Mouse (Mus musculus) retina, embryonic 14.5 days (tissue): ENCODE data around the gene Ankrd24.
"Not testable (repeated sequence)": the region's sequence is repeated elsewhere in the genome, so short reads cannot be mapped to it uniquely, and the experiment has no call there.

Experiments
- DNase-seq: peaks from one replicate; pipeline ENCODE4 v3.0.0-alpha.2; 2015; ENCODE audit warnings: low spot score

The Ankrd24 gene

DNA sequence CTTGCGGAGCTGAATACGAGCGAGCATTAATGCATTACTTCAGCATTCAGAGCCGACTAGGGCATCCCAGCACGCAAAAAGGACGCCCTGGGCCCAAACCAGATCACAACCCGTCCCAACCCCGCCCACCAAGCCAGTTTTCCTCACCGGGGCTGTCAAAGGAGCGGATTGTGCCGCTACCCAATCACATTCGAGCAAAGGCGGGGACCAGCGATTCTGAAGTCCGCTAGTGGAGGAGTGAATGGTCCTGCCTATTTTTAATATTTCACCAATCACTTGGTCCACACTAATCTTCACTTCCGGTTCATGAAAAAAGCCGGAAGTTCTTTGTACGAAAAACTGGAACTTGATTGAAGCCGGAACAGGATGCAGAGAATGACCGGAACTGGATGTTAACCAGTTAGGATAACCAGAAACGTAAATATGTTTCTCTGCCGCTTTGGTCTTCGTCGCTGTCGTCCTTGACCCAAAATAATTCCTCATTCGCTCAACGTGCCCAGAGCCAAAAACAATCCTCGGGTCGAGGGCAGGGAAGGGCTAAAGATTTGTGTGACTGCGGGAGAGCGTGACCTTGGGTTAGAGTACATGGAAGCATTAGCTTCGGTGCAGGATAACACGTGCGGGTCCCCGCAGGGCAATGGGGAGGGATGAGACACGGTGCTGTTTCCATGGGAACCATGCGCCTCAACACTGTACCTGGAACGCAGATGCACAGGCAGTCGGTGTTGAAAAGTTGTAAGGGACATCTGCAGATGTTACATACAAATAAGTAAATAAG lies 22.2 kb upstream of the Ankrd24 start, which contains the start of gene BC025920:
TSS of gene BC025920 (plus strand) at position 297 of the 778 bp plus-strand sequence.
- DNase-seq, result peak; percentile 97

DNA sequence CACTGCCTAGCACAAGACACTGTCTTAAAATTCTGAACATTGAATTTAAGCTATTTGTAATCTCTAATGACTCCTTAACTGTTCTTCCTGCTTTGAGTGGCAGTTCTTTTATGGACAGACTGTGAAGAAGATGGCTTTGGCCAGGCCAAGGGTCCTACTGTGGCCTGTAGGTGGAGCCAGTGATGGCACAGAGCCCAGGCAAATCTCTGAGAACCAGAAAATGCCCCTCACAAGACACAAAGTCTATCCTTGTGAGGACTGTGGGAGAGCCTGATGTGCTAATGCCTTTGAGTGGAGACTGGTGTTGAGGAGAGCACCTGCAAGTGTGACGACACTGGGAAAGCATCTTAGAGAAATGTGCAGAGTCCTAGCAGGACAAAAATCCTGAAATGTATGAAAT lies 20.0 kb upstream of the Ankrd24 start:
- no peak for DNase-seq

- DNase-seq, result no peak
Observed at GRCm38 (mm10) chr10:81612779-81613178, 15.6 kb upstream of the Ankrd24 start.

- DNase-seq, result no peak
Observed at GRCm38 (mm10) chr10:81615486-81615885, 12.9 kb upstream of the Ankrd24 start.

DNA sequence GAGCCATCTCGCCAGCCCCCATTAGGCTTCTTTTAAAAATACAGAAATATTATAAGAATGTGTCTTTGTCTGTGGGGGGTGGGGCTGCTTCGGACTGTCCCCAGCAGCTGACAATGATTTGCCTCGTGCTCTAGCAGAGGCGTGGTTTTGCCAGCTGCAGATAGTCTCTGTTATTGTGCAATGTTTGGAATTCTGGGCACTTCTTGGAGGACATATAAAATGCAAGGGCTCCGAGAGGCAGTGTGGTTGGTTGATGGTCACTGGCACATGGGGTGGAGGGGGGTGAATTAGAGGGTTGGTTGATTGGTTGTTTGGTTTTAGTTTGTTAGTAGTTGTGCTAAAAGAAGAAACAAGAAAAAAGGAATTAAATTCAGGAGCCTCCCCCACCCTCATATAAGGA lies 8.4 kb upstream of the Ankrd24 start:
- no peak for DNase-seq

DNA sequence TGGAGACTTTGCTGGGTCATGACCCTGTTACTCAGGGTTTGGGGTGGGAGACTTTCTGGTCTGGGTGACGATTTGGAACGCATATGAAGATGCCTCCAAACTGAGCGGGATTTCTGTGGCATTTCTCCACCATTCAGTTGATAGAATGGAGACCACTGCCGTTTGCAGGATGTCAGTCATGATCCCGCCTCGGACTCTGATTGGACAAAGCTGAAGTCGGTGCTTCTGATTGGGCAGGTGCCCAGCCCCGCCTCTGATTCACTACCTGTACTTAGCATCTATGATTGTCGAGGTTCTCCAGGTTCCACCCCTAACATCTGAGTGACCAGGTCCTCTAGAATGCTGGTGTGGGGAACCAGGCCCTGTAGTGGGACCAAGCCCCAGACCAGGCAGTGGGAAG lies 7.6 kb upstream of the Ankrd24 start:
- DNase-seq, result no peak

DNA sequence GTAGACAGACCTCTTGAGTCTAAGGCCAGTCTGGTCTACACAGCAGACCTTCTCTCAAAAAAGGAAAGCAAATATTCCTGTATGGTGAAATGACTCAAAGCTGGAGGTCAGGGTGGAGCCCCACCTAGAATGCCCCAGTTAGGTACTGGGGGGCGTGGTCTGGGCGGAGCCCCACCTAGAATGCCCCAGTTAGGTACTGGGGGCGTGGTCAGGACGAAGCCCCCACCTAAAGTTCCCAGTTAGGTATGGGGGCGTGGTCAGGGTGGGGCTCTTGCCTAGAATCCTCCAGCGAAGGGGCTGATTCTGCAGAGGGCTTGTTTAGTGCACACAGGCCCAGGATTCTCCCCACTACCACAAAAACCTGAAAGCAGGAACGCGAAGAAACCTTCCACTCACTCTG lies 4.9 kb upstream of the Ankrd24 start:
- no peak for DNase-seq

GRCm38 (mm10) chr10:81626101-81626993 lies 2.0 kb upstream of the Ankrd24 start:
- no peak for DNase-seq

DNA sequence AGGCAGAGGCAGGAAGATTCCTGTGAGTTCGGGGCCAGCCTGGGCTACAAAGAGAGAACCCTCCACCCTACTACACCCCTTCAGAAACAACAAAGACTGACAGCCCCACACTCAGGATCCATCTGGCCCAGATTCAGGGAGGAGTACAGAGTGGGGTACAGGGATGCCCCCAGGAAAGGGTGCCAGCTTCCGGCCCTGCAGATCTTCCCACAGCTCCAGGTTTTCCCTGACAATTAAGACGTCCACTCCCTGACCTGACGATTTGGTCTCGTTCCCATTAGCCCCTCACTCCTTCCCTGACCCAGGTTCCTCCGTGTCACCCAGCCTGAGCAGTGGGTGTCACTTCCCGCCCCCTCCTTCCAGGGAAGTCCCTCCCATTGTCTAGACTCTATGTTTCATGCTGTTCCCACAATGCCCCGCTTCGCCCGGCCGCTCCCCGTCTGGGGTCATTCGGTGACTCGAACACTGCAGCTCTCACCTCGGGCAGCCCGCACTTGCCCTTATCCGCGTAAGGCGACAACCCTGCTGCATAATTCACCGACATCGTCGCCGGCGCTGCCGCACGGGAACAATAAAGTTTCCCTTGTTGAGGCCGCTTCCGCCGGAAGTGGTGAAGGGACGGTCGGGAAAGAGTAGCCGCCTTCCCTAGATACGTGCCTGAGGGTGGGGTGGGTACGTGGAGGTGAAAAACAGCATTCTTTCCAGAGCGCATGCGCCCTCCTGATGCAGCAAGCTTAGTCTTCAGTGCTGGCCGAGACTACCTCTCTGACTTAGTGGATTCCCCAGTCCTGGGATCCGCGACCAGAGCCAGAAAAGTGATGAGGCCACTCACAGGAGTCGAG lies 1.1 kb upstream of the Ankrd24 start, which contains the start of gene Sirt6:
TSS of gene Sirt6 (minus strand) at position 804 of the 842 bp plus-strand sequence.
- DNase-seq, result peak; percentile 93

- no peak for DNase-seq
Observed at GRCm38 (mm10) chr10:81627836-81628220, 512 bp upstream of the Ankrd24 start.

DNA sequence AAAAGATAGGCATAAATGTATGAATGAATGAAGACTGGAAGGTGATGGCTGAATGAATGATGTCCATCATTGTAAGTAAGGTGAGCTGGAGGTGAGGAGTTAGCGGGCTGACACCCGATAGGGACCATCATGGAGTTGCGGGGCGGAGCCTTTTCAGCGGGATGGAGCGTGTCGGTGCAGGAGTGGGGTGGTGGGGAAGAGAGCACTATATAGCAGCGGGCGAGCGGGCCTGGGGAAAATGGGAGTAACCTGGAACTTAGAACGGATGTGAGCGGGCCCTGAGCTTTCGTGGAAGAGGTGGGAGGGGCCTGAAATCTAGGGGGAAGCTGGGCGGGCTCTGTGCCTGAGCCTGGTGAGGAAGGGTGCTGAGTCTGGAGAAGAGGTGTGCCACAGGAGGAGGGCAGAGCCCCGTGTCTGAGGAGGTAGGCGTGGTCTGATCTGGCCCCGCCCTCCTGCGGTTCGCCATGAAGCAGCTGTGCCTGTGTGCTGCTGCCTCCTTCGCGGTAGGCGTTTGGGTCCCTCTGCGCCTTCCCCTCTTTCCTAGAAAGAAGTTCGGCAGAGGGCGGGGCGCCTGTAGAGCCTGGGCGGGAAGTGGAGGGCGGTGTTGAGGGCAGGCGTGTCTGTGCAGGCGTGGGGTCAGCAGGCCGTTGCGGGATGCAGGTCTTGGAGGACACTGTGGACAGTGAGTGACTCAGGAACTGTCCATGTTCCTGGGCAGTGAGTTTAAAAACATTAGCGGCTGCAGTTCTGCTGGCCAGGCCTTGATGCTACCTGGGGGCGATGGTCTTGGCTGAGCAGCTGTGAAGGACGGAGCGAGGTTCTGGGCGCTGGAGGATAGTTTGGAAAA lies 5.1 kb downstream of the Ankrd24 start:
- peak; percentile 88 for DNase-seq

- DNase-seq, result no peak
Observed at GRCm38 (mm10) chr10:81636338-81636737, 8.0 kb downstream of the Ankrd24 start.

GRCm38 (mm10) chr10:81638101-81638500 lies 9.8 kb downstream of the Ankrd24 start:
- DNase-seq, result no peak

- not testable (repeated sequence) for DNase-seq
Observed at GRCm38 (mm10) chr10:81640825-81641224, 12.5 kb downstream of the Ankrd24 start.

GRCm38 (mm10) chr10:81641566-81641965 lies 13.2 kb downstream of the Ankrd24 start:
- no peak for DNase-seq

DNA sequence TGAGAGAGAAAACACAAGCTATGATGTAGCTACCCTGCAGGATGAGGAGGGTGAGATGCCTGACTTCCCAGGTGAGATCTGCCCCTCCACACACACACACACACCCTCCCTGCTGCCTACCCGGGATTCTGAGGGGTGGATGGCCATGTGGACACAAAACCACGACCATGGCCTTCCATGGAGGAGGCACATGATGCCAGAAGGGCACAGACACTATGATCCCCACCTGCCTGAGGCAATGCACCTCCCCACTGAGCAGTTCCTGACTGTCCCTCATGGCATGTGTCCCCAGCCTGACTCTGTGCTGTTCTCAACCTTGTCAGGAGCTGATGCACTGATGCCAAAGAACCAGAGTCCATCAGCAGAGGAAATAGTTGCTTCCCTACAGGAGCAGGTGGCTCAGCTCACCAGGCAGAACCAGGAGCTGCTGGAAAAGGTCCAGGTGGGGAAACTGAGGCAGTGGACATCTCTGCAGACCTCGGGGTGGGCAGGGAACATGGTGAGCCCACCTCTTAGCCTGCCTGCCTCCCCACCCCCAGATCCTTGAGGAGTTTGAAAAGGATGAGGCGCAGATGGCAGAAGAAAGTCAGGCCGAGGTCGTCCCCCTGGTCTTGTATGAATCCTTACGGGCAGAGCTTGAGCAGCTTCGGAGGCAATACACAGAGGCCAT lies 13.8 kb downstream of the Ankrd24 start:
- no peak for DNase-seq

GRCm38 (mm10) chr10:81642648-81643448 lies 14.5 kb downstream of the Ankrd24 start:
- DNase-seq, result no peak

DNA sequence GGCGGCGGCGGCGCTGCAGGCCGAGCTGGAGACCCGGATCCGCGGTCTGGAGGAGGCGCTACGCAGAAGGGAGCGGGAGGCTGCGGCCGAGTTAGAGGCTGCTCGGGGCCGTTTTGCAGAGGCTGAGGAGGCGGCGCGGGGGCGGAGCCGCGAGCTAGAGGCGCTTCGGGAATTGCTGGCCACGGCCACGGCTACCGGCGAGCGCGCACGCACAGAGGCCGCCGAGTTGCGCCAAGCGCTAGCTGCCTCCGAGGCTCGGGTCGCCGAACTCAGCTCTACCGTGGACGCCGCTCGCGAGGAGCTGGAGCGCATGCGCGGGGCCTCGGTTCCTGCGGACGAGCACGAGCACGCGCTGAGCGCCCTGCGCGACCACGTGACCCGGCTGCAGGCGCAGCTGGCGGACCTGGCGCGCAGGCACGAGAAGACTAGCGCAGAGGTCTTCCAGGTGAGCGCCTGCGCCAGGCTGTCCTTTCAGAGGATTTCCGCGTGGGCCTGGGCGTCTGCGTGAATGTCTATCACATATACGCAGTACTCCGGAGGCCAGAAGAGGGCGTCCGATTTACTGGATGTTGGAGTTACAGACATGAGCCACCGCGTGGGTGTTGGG lies 15.2 kb downstream of the Ankrd24 start:
- peak; percentile 94 for DNase-seq

GRCm38 (mm10) chr10:81644162-81644561 lies 15.8 kb downstream of the Ankrd24 start:
- no peak for DNase-seq
